Mouse (Mus musculus) liver, adult 2 months (tissue): ENCODE measurements around the gene Evx2.

Experiments used
- CTCF ChIP-seq: fragments of 200-500 bp; IDR thresholded peaks from 2 replicates; pipeline ENCODE4 v1.5.1; 2011; ENCODE audit warnings: low read depth, low read length, control low read depth
- POLR2A ChIP-seq: fragments of 200-500 bp; IDR thresholded peaks from 2 replicates; pipeline ENCODE4 v1.6.1; 2011; ENCODE audit warnings: low read length, control low read depth; ENCODE audit not compliant: insufficient read depth; ENCODE audit errors: extremely low read depth

DNA sequence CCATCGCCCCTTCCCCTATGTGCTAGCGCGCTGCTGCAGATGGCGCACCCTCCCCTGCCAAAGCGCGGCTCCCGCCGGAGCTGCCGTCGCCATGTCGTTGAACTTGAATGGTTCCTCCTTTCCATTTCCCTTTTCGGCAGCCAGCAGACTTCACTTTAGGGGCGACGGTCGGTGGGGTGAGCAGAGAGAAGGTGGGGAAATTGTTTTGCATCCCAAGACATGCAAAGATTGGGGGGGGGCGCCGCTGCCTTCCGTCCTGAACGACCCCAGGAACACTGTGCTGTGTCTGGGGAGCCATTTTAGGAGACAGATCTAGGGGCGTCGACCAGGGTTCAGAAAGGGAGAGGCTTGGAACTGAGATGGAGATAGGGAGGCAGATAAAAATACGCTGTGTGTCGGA is 20.6 kb upstream of the Evx2 start:
- TF ChIP-seq POLR2A (no peak), CTCF (no peak)
